Mouse (Mus musculus): ENCODE data around the gene Hrg. TPM values are rescaled to one million over a fixed set of nuclear protein-coding genes. Genes with fewer than 3 reads are reported as not detected.

The Hrg gene
- polyA plus RNA-seq (2015; fragmentation: Nextera tagmentation; extraction: Ambion mirVana) = 0.07 and 0.15 TPM in 2 replicates

DNA sequence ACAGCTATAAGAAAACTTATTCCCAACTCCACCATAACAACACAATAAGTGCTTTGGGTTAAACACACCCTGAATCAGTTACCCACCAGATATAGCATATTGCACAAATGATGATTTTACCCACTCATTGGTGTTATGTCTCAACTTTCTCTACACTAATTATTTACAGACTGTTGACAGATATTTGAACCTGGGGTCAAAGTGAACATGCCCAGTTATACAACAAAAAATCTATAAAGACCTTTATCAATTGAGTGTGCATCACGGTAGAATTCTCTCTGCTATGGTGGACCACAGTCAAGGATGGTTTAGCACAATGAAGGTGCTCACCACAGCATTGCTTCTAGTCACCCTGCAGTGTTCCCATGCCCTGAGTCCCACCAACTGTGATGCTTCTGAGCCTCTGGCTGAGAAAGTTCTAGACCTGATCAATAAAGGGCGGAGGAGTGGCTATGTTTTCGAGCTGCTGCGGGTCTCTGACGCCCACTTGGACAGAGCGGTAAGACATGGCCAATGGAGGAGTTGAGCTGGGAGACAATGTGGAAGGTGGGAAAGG is at the start of gene Hrg:
Hrg (plus strand) TSS at position 233 of the 556 bp plus-strand sequence.
- H3K4me1 ChIP-seq (replicated peaks; ENCODE audit: insufficient read depth, low read length) = no peaks in the 10 kb centered on the region

GRCm38 (mm10) chr16:22901326-22901725 is 49.5 kb upstream of the Hrg start:
- WGBS = 51% methylated on average over 3 of the region's 3 CpGs
- no peak for TF ChIP-seq CTCF (IDR thresholded peaks at IDR 0.05; ENCODE audit: low read depth)

More for the DNA sequence above, at the start of gene Hrg:
- DNase-seq (ENCODE audit: low spot score) (no peak), ATAC-seq (replicated peaks; ENCODE audit: low FRiP score, low read depth) (no peak)
- H3K27ac ChIP-seq = no peak within 1 kb of the TSS
- no peaks in the 10 kb centered on the region for H3K9me3 ChIP-seq (replicated peaks; ENCODE audit: low read length)
- 90% methylated on average over 6 of the region's 6 CpGs for WGBS
- H3K4me2 ChIP-seq (ENCODE audit: low read length) = no peak within 1 kb of the TSS
- no peak for TF ChIP-seq CTCF (IDR thresholded peaks at IDR 0.05; ENCODE audit: low read depth)
- no peaks in the 10 kb centered on the region for H3K36me3 ChIP-seq (ENCODE audit: insufficient read depth, low read length)
- no peak within 1 kb of the TSS for H3K4me3 ChIP-seq (replicated peaks; ENCODE audit: low read depth, low read length)
- no peaks in the 10 kb centered on the region for H3K27me3 ChIP-seq (ENCODE audit: insufficient read depth, low read length)
- H3K9ac ChIP-seq (ENCODE audit: low read depth, low read length) = no peak within 1 kb of the TSS

DNA sequence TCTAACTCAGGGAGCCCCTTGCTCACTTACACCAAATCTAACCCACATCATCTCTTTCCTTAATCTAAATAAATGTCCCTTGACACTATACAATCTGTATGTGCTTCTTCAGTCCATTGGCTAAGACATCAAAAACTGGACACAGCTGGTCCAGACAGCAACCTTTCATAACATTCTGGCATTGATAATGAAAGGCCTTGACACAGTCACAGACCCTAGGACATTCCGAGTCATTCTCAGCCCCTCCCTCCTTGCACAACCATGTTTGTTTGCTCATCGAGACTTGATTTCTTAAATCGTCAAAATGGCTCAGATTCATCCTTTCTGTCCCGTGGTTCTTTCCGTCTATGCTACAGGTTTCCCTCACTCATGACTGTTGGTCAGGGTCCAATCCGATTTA is 41.6 kb upstream of the Hrg start:
- no peak for TF ChIP-seq CTCF (IDR thresholded peaks at IDR 0.05; ENCODE audit: low read depth)
- Histone ChIP-seq H3K4me2 (ENCODE audit: low read length) (no peak overlapping the region), H3K27me3 (ENCODE audit: insufficient read depth, low read length) (no peaks in the 10 kb centered on the region), H3K27ac (no peak overlapping the region), H3K36me3 (ENCODE audit: insufficient read depth, low read length) (no peaks in the 10 kb centered on the region), H3K4me1 (replicated peaks; ENCODE audit: insufficient read depth, low read length) (no peaks in the 10 kb centered on the region), H3K9ac (ENCODE audit: low read depth, low read length) (no peak overlapping the region), H3K9me3 (replicated peaks; ENCODE audit: low read length) (no peaks in the 10 kb centered on the region), H3K4me3 (replicated peaks; ENCODE audit: low read depth, low read length) (no peak overlapping the region)
- 85% methylated on average over 6 of the region's 6 CpGs for WGBS
- DNase-seq (ENCODE audit: low spot score) (no peak), ATAC-seq (replicated peaks; ENCODE audit: low FRiP score, low read depth) (no peak)

More at GRCm38 (mm10) chr16:22901326-22901725, 49.5 kb upstream of the Hrg start:
- Histone ChIP-seq H3K36me3 (ENCODE audit: insufficient read depth, low read length) (no peaks in the 10 kb centered on the region), H3K9me3 (replicated peaks; ENCODE audit: low read length) (no peaks in the 10 kb centered on the region), H3K27me3 (ENCODE audit: insufficient read depth, low read length) (no peaks in the 10 kb centered on the region), H3K4me2 (ENCODE audit: low read length) (no peak overlapping the region), H3K4me1 (replicated peaks; ENCODE audit: insufficient read depth, low read length) (no peaks in the 10 kb centered on the region), H3K9ac (ENCODE audit: low read depth, low read length) (no peak overlapping the region), H3K27ac (no peak overlapping the region), H3K4me3 (replicated peaks; ENCODE audit: low read depth, low read length) (no peak overlapping the region)
- no peak for DNase-seq (ENCODE audit: low spot score)
- no peak for ATAC-seq (replicated peaks; ENCODE audit: low FRiP score, low read depth)

DNA sequence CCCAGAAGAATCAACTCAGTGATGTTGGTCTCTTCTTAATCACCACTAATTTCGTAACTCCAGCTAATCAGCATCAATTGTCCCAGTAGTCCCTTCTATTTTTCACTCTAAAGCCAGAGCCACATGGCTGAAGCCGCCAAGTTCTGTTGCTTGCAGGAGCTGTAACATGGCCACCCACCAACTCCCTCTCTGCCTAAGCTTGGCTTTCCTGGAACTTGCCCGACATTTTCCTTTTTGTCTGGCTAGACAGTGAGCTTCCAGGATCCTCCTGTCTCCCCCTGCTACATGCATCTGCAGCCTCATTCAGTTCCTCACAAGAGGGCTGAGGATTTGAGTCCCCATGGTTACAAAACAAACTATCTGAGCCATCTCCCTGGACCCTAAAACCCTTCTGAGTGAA is 38.9 kb upstream of the Hrg start:
- H3K27ac ChIP-seq = no peak overlapping the region
- no peak for TF ChIP-seq CTCF (IDR thresholded peaks at IDR 0.05; ENCODE audit: low read depth)
- WGBS = 85% methylated on average over 3 of the region's 3 CpGs

DNA sequence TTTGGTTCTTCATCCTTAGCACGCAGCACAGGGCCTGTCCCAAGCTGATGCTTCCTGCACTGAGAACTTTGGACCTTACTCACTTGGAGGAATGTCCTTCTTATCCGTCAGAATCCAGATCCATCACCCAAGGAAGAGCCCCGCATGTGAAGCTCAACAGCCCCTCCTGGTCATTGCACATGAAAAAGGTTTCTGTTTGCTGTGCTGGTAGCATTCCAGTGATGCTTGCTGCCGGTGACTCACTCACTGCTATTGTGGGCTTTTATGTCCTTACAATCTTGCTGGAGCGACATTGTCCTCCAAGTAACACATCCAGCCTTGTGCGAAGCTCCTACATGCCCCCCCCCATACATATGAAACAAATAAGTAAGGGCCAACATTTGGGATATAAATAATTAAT is 38.0 kb upstream of the Hrg start:
- no peak for ATAC-seq (replicated peaks; ENCODE audit: low FRiP score, low read depth)
- WGBS = 78% methylated on average over 6 of the region's 6 CpGs

More for the DNA sequence above, 38.9 kb upstream of the Hrg start:
- H3K4me3 ChIP-seq (replicated peaks; ENCODE audit: low read depth, low read length) = no peak overlapping the region
- H3K36me3 ChIP-seq (ENCODE audit: insufficient read depth, low read length) = no peaks in the 10 kb centered on the region
- no peak overlapping the region for H3K4me2 ChIP-seq (ENCODE audit: low read length)
- no peak overlapping the region for H3K9ac ChIP-seq (ENCODE audit: low read depth, low read length)
- H3K9me3 ChIP-seq (replicated peaks; ENCODE audit: low read length) = no peaks in the 10 kb centered on the region
- H3K4me1 ChIP-seq (replicated peaks; ENCODE audit: insufficient read depth, low read length) = no peaks in the 10 kb centered on the region
- no peaks in the 10 kb centered on the region for H3K27me3 ChIP-seq (ENCODE audit: insufficient read depth, low read length)
- ATAC-seq (replicated peaks; ENCODE audit: low FRiP score, low read depth) (no peak), DNase-seq (ENCODE audit: low spot score) (no peak)

GRCm38 (mm10) chr16:22914276-22914675 is 36.6 kb upstream of the Hrg start:
- Histone ChIP-seq H3K4me1 (replicated peaks; ENCODE audit: insufficient read depth, low read length) (no peaks in the 10 kb centered on the region), H3K4me3 (replicated peaks; ENCODE audit: low read depth, low read length) (no peak overlapping the region), H3K36me3 (ENCODE audit: insufficient read depth, low read length) (no peaks in the 10 kb centered on the region), H3K9me3 (replicated peaks; ENCODE audit: low read length) (no peaks in the 10 kb centered on the region), H3K4me2 (ENCODE audit: low read length) (no peak overlapping the region), H3K27me3 (ENCODE audit: insufficient read depth, low read length) (no peaks in the 10 kb centered on the region), H3K9ac (ENCODE audit: low read depth, low read length) (no peak overlapping the region), H3K27ac (no peak overlapping the region)
- no peak for DNase-seq (ENCODE audit: low spot score)
- no peak for ATAC-seq (replicated peaks; ENCODE audit: low FRiP score, low read depth)
- no peak for TF ChIP-seq CTCF (IDR thresholded peaks at IDR 0.05; ENCODE audit: low read depth)

More for the DNA sequence above, 38.0 kb upstream of the Hrg start:
- no peak overlapping the region for H3K4me3 ChIP-seq (replicated peaks; ENCODE audit: low read depth, low read length)
- H3K27ac ChIP-seq = no peak overlapping the region
- H3K9ac ChIP-seq (ENCODE audit: low read depth, low read length) = no peak overlapping the region
- H3K9me3 ChIP-seq (replicated peaks; ENCODE audit: low read length) = no peaks in the 10 kb centered on the region
- H3K4me1 ChIP-seq (replicated peaks; ENCODE audit: insufficient read depth, low read length) = no peaks in the 10 kb centered on the region
- no peaks in the 10 kb centered on the region for H3K27me3 ChIP-seq (ENCODE audit: insufficient read depth, low read length)
- DNase-seq (ENCODE audit: low spot score) = no peak
- H3K36me3 ChIP-seq (ENCODE audit: insufficient read depth, low read length) = no peaks in the 10 kb centered on the region
- no peak overlapping the region for H3K4me2 ChIP-seq (ENCODE audit: low read length)
- TF ChIP-seq CTCF (IDR thresholded peaks at IDR 0.05; ENCODE audit: low read depth) = no peak

- no peaks in the 10 kb centered on the region for H3K4me1 ChIP-seq (replicated peaks; ENCODE audit: insufficient read depth, low read length)
- no peak within 1 kb of the TSS for H3K27ac ChIP-seq
- H3K36me3 ChIP-seq (ENCODE audit: insufficient read depth, low read length) = no peaks in the 10 kb centered on the region
- no peaks in the 10 kb centered on the region for H3K27me3 ChIP-seq (ENCODE audit: insufficient read depth, low read length)
- no peak for TF ChIP-seq CTCF (IDR thresholded peaks at IDR 0.05; ENCODE audit: low read depth)
- ATAC-seq (replicated peaks; ENCODE audit: low FRiP score, low read depth) (no peak), DNase-seq (ENCODE audit: low spot score) (no peak)
- H3K9me3 ChIP-seq (replicated peaks; ENCODE audit: low read length) = no peaks in the 10 kb centered on the region
- WGBS = 89% methylated on average over 5 of the region's 5 CpGs
- H3K4me3 ChIP-seq (replicated peaks; ENCODE audit: low read depth, low read length) = no peak within 1 kb of the TSS
- H3K9ac ChIP-seq (ENCODE audit: low read depth, low read length) = no peak within 1 kb of the TSS
- no peak within 1 kb of the TSS for H3K4me2 ChIP-seq (ENCODE audit: low read length)
These were observed 32.8 kb upstream of the Hrg start, which contains the start of gene Fetub for GRCm38 (mm10) chr16:22918034-22918433. TSS of gene Fetub (plus strand) at chr16:22918334.

Data from kidney, postnatal 0 days (tissue).